Mouse (Mus musculus): ENCODE measurements around the gene Ankfn1. TPM values are rescaled to one million over a fixed set of nuclear protein-coding genes. Genes with fewer than 3 reads are reported as not detected.

The Ankfn1 gene
- polyA plus RNA-seq, 1 experiment from 2014 or later = 0.39 TPM

DNA sequence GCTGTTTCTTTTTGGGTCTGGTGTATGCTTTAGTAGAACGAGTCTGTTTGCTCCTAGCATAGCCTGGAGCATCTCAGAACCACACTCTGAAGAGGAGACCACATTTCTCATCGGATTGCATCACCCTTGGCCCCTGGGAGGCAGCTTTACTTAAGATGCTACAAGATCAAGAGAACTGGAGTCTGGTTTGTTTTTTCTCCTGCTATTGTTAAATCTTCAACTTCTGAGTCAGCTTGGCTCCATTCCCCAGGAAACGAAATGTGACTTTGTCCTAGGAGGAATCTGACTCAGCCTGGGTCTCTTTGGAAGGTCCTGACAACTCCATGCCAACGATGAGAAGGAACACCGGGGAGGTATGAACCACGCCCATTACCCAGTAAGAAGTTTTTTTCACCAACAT, 197.6 kb downstream of the Ankfn1 start:
- no peaks in the 10 kb centered on the region for H3K4me1 ChIP-seq (ENCODE audit: control insufficient read depth, insufficient read depth, low read length)
- no peak for ATAC-seq (ENCODE audit: insufficient number of reproducible peaks, insufficient read depth, low FRiP score, low read depth)
- WGBS = 75% methylated on average over 6 of the region's 6 CpGs

DNA sequence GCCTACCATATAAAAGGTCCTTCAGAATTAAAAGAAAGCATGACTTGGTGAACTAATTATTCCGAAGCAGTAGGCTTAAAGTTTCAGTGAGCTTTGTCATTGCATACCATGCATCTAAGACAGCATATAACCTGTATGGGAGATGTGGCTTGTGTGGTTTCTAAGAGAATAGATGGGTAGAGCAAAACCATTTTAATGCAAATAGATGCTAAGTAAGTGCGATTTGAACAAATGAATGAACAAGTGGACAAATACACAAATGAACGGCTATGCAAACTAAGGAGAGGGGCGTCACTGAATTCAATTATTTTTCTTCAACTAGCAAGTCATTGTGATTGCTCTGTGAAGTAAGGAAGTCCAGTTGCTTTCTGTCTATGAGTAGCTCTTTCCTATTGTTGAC, 198.3 kb downstream of the Ankfn1 start:
- Histone ChIP-seq H3K9me3 (ENCODE audit: control insufficient read depth, low read depth, low read length) (no peaks in the 10 kb centered on the region), H3K9ac (replicated peaks; ENCODE audit: low read depth, low read length) (no peak overlapping the region), H3K27me3 (ENCODE audit: control insufficient read depth, insufficient read depth, low read length) (no peaks in the 10 kb centered on the region), H3K4me1 (ENCODE audit: control insufficient read depth, insufficient read depth, low read length) (no peaks in the 10 kb centered on the region), H3K4me3 (ENCODE audit: low read depth, low read length) (no peak overlapping the region), H3K27ac (ENCODE audit: low read length) (no peak overlapping the region), H3K4me2 (replicated peaks; ENCODE audit: low read depth, low read length) (no peak overlapping the region), H3K36me3 (ENCODE audit: control insufficient read depth, insufficient read depth, low read length) (no peaks in the 10 kb centered on the region)
- no peak for ATAC-seq (ENCODE audit: insufficient number of reproducible peaks, insufficient read depth, low FRiP score, low read depth)
- 88% methylated on average over 4 of the region's 4 CpGs for WGBS

More for the DNA sequence above, 197.6 kb downstream of the Ankfn1 start:
- no peaks in the 10 kb centered on the region for H3K27me3 ChIP-seq (ENCODE audit: control insufficient read depth, insufficient read depth, low read length)
- no peak overlapping the region for H3K4me2 ChIP-seq (replicated peaks; ENCODE audit: low read depth, low read length)
- H3K36me3 ChIP-seq (ENCODE audit: control insufficient read depth, insufficient read depth, low read length) = no peaks in the 10 kb centered on the region
- no peak overlapping the region for H3K27ac ChIP-seq (ENCODE audit: low read length)
- no peak overlapping the region for H3K4me3 ChIP-seq (ENCODE audit: low read depth, low read length)
- no peaks in the 10 kb centered on the region for H3K9me3 ChIP-seq (ENCODE audit: control insufficient read depth, low read depth, low read length)
- H3K9ac ChIP-seq (replicated peaks; ENCODE audit: low read depth, low read length) = no peak overlapping the region

DNA sequence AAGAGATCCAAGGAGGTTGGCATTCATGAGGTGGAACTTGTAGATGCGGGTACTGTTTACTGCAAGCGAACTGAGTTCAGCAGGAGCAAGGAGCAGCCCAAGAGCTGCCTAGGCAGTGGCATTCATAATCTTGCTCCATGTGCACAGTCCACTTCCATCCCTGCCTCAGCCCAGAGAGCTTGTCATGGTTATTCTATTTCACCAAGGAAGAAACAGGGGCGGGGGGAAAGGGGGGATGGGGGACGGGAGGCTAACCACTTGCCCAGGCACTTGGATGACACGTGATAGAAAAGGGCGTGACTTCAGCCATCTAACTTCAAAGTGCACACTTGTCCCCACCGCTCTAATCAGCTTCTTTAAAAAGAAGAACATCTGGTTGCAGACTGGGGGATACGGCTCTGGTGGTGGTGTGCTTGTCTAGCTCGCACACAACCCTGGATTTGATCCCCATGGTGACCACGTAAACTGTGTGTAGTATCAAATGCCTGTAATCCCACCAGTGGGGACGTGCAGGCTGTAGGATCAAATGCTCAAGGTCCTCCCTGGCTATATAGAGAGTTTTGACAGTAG, 203.1 kb downstream of the Ankfn1 start:
- H3K27me3 ChIP-seq (ENCODE audit: control insufficient read depth, insufficient read depth, low read length) = no peaks in the 10 kb centered on the region
- H3K9ac ChIP-seq (replicated peaks; ENCODE audit: low read depth, low read length) = no peak overlapping the region
- H3K36me3 ChIP-seq (ENCODE audit: control insufficient read depth, insufficient read depth, low read length) = no peaks in the 10 kb centered on the region
- no peaks in the 10 kb centered on the region for H3K4me1 ChIP-seq (ENCODE audit: control insufficient read depth, insufficient read depth, low read length)
- H3K27ac ChIP-seq (ENCODE audit: low read length) = no peak overlapping the region
- ATAC-seq (ENCODE audit: insufficient number of reproducible peaks, insufficient read depth, low FRiP score, low read depth) = no peak
- H3K9me3 ChIP-seq (ENCODE audit: control insufficient read depth, low read depth, low read length) = no peaks in the 10 kb centered on the region
- H3K4me2 ChIP-seq (replicated peaks; ENCODE audit: low read depth, low read length) = no peak overlapping the region
- 59% methylated on average over 11 of the region's 11 CpGs for WGBS
- H3K4me3 ChIP-seq (ENCODE audit: low read depth, low read length) = no peak overlapping the region

DNA sequence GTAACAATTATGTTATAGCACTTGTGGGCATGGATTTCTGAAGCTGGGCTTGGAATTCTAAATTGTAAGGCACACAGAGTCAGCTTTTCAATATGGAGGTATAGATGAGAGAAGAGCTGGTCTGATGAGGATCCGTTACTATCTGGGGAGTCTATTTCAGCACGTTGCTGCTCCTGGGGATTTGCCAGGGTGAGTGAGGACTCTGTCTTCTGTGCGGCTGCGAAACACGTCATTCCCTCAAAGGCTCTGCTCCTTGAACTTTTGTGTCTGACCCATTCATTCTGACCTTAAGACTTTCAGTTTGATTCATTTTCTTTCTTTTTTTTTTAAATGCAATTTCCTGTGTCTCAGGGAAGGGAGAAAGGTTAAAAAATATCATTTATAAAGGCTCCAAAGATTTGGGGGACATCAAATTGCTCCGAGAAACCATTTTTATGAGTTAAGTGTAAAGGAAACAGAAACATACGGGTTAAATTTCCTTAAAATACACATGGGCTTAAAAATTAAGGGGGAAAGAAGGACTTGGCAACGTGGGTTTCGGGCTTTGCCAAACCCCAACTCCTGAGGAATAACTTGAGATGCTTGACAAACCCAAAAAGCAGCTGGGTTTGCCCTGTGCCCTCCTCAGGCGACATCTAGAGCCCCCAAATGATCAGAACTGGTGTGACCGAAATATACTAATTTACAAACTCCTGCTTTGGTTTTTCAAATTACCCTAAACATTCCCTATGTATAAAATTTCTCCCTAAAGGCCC, 207.9 kb downstream of the Ankfn1 start:
- Histone ChIP-seq H3K4me1 (ENCODE audit: control insufficient read depth, insufficient read depth, low read length) (no peaks in the 10 kb centered on the region), H3K27ac (ENCODE audit: low read length) (no peak overlapping the region), H3K4me2 (replicated peaks; ENCODE audit: low read depth, low read length) (no peak overlapping the region), H3K36me3 (ENCODE audit: control insufficient read depth, insufficient read depth, low read length) (no peaks in the 10 kb centered on the region), H3K9ac (replicated peaks; ENCODE audit: low read depth, low read length) (no peak overlapping the region), H3K4me3 (ENCODE audit: low read depth, low read length) (no peak overlapping the region), H3K27me3 (ENCODE audit: control insufficient read depth, insufficient read depth, low read length) (no peaks in the 10 kb centered on the region), H3K9me3 (ENCODE audit: control insufficient read depth, low read depth, low read length) (no peaks in the 10 kb centered on the region)
- WGBS = 65% methylated on average over 11 of the region's 11 CpGs
- ATAC-seq (ENCODE audit: insufficient number of reproducible peaks, insufficient read depth, low FRiP score, low read depth) = no peak

DNA sequence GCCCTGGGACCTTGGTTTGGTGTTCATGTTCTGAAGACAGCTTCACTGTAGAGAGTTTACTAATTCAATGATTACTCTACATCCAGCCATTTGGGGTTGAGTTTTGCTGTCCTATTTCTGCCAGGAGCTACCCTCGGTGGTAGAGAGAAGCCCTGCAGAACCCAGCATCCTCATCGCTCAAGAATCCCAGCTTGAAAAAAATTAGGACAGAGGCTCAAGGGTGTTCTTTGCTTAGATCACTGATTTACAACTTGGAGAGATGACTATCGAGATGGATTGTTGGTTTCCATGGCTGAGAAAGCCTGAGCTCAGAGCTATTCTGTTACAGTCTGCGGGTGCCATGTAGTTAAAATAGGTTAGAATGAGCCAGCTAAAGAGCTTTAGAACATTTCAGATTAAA, 209.2 kb downstream of the Ankfn1 start:
- H3K4me1 ChIP-seq (ENCODE audit: control insufficient read depth, insufficient read depth, low read length) = no peaks in the 10 kb centered on the region
- H3K27ac ChIP-seq (ENCODE audit: low read length) = no peak overlapping the region
- H3K4me2 ChIP-seq (replicated peaks; ENCODE audit: low read depth, low read length) = no peak overlapping the region
- no peak overlapping the region for H3K4me3 ChIP-seq (ENCODE audit: low read depth, low read length)
- no peaks in the 10 kb centered on the region for H3K9me3 ChIP-seq (ENCODE audit: control insufficient read depth, low read depth, low read length)
- 91% methylated on average over 4 of the region's 4 CpGs for WGBS
- H3K27me3 ChIP-seq (ENCODE audit: control insufficient read depth, insufficient read depth, low read length) = no peaks in the 10 kb centered on the region
- H3K36me3 ChIP-seq (ENCODE audit: control insufficient read depth, insufficient read depth, low read length) = no peaks in the 10 kb centered on the region
- no peak overlapping the region for H3K9ac ChIP-seq (replicated peaks; ENCODE audit: low read depth, low read length)
- no peak for ATAC-seq (ENCODE audit: insufficient number of reproducible peaks, insufficient read depth, low FRiP score, low read depth)

DNA sequence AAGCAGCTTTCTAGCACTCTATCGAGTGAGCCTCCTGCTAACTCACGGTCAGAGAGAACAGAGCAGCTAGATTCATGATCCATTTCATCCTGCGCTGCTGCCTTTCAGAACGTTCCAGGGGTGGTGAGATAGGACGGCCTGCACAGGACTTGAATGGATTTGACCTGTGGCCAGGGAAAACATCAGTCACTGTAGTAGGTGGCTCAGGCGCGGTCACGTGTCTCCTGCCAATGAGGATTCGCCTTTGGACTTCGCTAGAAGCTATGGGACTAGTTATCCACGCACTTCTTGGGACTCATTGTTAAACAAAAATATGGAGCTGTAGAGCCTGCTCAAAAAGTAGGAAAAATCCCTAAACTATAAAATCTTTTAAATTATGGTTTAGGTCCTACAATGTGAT, 226.0 kb downstream of the Ankfn1 start:
- no peak overlapping the region for H3K27ac ChIP-seq (ENCODE audit: low read length)
- 55% methylated on average over 11 of the region's 11 CpGs for WGBS
- no peaks in the 10 kb centered on the region for H3K36me3 ChIP-seq (ENCODE audit: control insufficient read depth, insufficient read depth, low read length)
- H3K9ac ChIP-seq (replicated peaks; ENCODE audit: low read depth, low read length) = no peak overlapping the region
- ATAC-seq (ENCODE audit: insufficient number of reproducible peaks, insufficient read depth, low FRiP score, low read depth) = no peak
- no peak overlapping the region for H3K4me2 ChIP-seq (replicated peaks; ENCODE audit: low read depth, low read length)
- H3K27me3 ChIP-seq (ENCODE audit: control insufficient read depth, insufficient read depth, low read length) = no peaks in the 10 kb centered on the region
- no peak overlapping the region for H3K4me3 ChIP-seq (ENCODE audit: low read depth, low read length)
- H3K4me1 ChIP-seq (ENCODE audit: control insufficient read depth, insufficient read depth, low read length) = no peaks in the 10 kb centered on the region
- no peaks in the 10 kb centered on the region for H3K9me3 ChIP-seq (ENCODE audit: control insufficient read depth, low read depth, low read length)

DNA sequence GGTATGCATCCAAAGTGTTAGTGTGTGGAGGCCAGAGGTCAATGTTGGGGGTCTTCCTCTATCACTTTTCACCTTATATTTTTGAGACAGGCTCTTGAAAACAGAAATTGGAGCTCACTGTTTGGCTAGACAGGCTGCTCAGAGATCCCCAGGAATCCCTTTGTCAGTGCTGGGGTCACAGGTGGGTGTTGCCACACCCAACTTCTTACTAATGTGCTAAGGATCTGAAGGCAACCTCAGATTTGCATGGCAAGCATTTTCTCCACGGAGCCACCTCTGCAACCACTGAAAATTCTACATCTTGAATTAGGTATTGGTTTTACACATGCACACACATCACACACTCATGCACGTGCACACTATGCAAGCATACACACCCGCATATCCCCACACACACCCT, 226.5 kb downstream of the Ankfn1 start:
- WGBS = 72% methylated on average over 3 of the region's 3 CpGs
- no peaks in the 10 kb centered on the region for H3K4me1 ChIP-seq (ENCODE audit: control insufficient read depth, insufficient read depth, low read length)
- H3K4me2 ChIP-seq (replicated peaks; ENCODE audit: low read depth, low read length) = no peak overlapping the region
- H3K9ac ChIP-seq (replicated peaks; ENCODE audit: low read depth, low read length) = no peak overlapping the region
- H3K27ac ChIP-seq (ENCODE audit: low read length) = no peak overlapping the region
- H3K4me3 ChIP-seq (ENCODE audit: low read depth, low read length) = no peak overlapping the region
- H3K36me3 ChIP-seq (ENCODE audit: control insufficient read depth, insufficient read depth, low read length) = no peaks in the 10 kb centered on the region
- no peaks in the 10 kb centered on the region for H3K27me3 ChIP-seq (ENCODE audit: control insufficient read depth, insufficient read depth, low read length)
- no peak for ATAC-seq (ENCODE audit: insufficient number of reproducible peaks, insufficient read depth, low FRiP score, low read depth)
- no peaks in the 10 kb centered on the region for H3K9me3 ChIP-seq (ENCODE audit: control insufficient read depth, low read depth, low read length)

DNA sequence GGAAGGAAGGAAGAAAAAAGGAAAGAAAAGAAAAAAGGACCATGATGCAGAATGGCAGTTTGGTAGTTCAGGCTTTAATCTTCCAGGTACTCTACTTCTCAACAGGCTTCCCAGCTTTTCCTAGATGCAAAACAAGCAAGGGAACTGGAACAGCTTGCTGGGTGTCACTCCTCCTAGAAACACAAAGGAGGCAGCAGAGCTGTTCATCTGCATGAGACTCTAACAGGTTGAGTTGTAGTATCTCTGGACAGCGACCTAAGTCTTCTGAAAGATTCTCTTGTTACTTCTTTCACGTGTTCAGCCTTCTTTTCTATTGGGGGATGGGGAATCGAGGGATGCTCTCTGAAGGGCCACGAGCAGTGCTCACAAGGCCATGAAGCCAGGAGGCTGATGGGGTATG, 228.7 kb downstream of the Ankfn1 start:
- Histone ChIP-seq H3K27me3 (ENCODE audit: control insufficient read depth, insufficient read depth, low read length) (no peaks in the 10 kb centered on the region), H3K36me3 (ENCODE audit: control insufficient read depth, insufficient read depth, low read length) (no peaks in the 10 kb centered on the region), H3K4me3 (ENCODE audit: low read depth, low read length) (no peak overlapping the region), H3K9me3 (ENCODE audit: control insufficient read depth, low read depth, low read length) (no peaks in the 10 kb centered on the region), H3K4me2 (replicated peaks; ENCODE audit: low read depth, low read length) (no peak overlapping the region), H3K9ac (replicated peaks; ENCODE audit: low read depth, low read length) (no peak overlapping the region), H3K4me1 (ENCODE audit: control insufficient read depth, insufficient read depth, low read length) (no peaks in the 10 kb centered on the region), H3K27ac (ENCODE audit: low read length) (no peak overlapping the region)
- WGBS = 60% methylated on average over 4 of the region's 4 CpGs
- ATAC-seq (ENCODE audit: insufficient number of reproducible peaks, insufficient read depth, low FRiP score, low read depth) = no peak

DNA sequence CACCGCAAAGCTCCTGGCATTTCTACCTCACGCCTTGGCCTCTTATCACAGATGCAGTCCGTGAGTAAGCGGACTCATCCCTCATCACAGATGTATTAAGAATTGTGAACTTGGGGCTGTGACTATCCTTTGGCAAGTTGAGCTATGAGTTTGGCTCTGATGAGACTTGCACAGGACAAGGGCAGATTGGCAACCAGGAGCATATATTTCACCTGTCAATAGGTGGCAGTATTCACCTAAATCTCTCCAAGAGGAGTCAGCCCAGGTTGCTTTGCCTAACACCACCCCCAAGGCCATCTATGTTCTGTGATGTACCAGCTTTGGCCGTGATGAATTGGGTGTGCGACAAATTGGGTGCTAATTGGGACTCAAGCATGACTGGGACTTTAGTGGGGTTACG, 231.3 kb downstream of the Ankfn1 start:
- WGBS = 37% methylated on average over 7 of the region's 7 CpGs
- no peaks in the 10 kb centered on the region for H3K9me3 ChIP-seq (ENCODE audit: control insufficient read depth, low read depth, low read length)
- no peak overlapping the region for H3K27ac ChIP-seq (ENCODE audit: low read length)
- no peak overlapping the region for H3K4me2 ChIP-seq (replicated peaks; ENCODE audit: low read depth, low read length)
- H3K4me3 ChIP-seq (ENCODE audit: low read depth, low read length) = no peak overlapping the region
- H3K4me1 ChIP-seq (ENCODE audit: control insufficient read depth, insufficient read depth, low read length) = no peaks in the 10 kb centered on the region
- no peaks in the 10 kb centered on the region for H3K27me3 ChIP-seq (ENCODE audit: control insufficient read depth, insufficient read depth, low read length)
- no peak for ATAC-seq (ENCODE audit: insufficient number of reproducible peaks, insufficient read depth, low FRiP score, low read depth)
- no peaks in the 10 kb centered on the region for H3K36me3 ChIP-seq (ENCODE audit: control insufficient read depth, insufficient read depth, low read length)
- H3K9ac ChIP-seq (replicated peaks; ENCODE audit: low read depth, low read length) = no peak overlapping the region

All from stomach, embryonic 14.5 days (tissue).